Mouse (Mus musculus): ENCODE data around the gene Catsperd.

GRCm38 (mm10) chr17:56682880-56683279 is 54.9 kb downstream of the Catsperd start:
- no peak for TF ChIP-seq CTCF (conservative IDR thresholded peaks at IDR 0.05; ENCODE audit: low read length)
- TF ChIP-seq POU5F1 (IDR thresholded peaks at IDR 0.05; ENCODE audit: borderline replicate concordance, low read length): no peak
- no peak for TF ChIP-seq NANOG (IDR thresholded peaks at IDR 0.05; ENCODE audit: borderline replicate concordance, low read length)

Data from E14TG2a.4 (cell line).